Mouse (Mus musculus) lung, postnatal 0 days (tissue): ENCODE data around the gene Faiml.

ENCODE experiments used
- CTCF ChIP-seq: IDR thresholded peaks from 2 replicates; pipeline ENCODE4 v1.5.1; 2016; ENCODE audit warnings: antibody characterized with exemption, mild to moderate bottlenecking
- EP300 ChIP-seq: IDR thresholded peaks from 2 replicates; pipeline ENCODE4 v1.6.1; 2016; ENCODE audit warnings: antibody characterized with exemption, mild to moderate bottlenecking, control low read depth

DNA sequence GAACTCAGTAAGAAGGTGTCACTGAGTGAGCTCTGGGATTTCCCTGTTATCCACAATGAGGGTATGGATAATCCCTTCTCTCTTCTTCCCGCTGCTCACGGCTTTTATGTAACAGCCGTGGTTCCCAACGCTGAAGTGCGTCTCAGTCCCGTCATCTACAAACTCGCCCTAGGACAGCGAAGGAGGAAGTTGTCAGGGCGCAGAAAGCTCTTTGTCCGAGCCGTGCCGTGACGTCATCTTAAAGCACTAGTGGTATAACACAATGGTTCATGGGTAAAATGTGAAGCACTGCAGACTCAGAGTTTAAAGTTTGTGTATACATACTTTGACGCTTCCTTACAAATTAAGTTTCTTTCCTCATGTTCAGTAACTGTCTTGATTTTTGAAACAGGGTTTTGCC is 7.6 kb downstream of the Faiml start:
- TF ChIP-seq CTCF (no peak), EP300 (no peak)
